Mouse (Mus musculus) layer of hippocampus, adult 18-20 months (tissue): ENCODE results near the gene Rnf222. TPM values are rescaled to one million over a fixed set of nuclear protein-coding genes. Genes with fewer than 3 reads are reported as not detected.

Experiments
- DNase-seq, 2 experiments: peaks; one replicate each; pipeline ENCODE4 v3.0.0; 2022; ENCODE audit warnings: low spot score in 2 of 2
- long read RNA-seq: library from polyadenylated mRNA; stranded (forward); transcript quantifications from one replicate; pipeline ENCODE4 v2.0.0, GENCODE M21; 2021
- total RNA-seq, 2 experiments: library from RNA; stranded (reverse); gene quantifications; 2 replicates each; pipeline ENCODE4 v1.2.3; 2021

Rnf222 gene
- total RNA-seq = not detected
- long read RNA-seq = 0 reads

GRCm38 (mm10) chr11:68888253-68888652 lies at the start of gene Rnf222:
Gene Rnf222, plus strand, starts transcription at chr11:68888553.
- no peak for DNase-seq

- no peak for DNase-seq
Measured at GRCm38 (mm10) chr11:68839606-68840005, 48.7 kb upstream of the Rnf222 start.

- DNase-seq = no peak
Measured at GRCm38 (mm10) chr11:68850862-68851261, 37.5 kb upstream of the Rnf222 start.

GRCm38 (mm10) chr11:68851644-68852485 lies 36.5 kb upstream of the Rnf222 start:
- no peak for DNase-seq

- peak in 1 of 2 experiments; percentile 68 for DNase-seq
Measured at GRCm38 (mm10) chr11:68852486-68852901, 35.9 kb upstream of the Rnf222 start.

GRCm38 (mm10) chr11:68852932-68853409 lies 35.4 kb upstream of the Rnf222 start:
- DNase-seq = peak; percentile 100

GRCm38 (mm10) chr11:68853611-68854401 lies 34.5 kb upstream of the Rnf222 start:
- DNase-seq = no peak

GRCm38 (mm10) chr11:68854621-68855020 lies 33.7 kb upstream of the Rnf222 start:
- no peak for DNase-seq

GRCm38 (mm10) chr11:68857329-68857728 lies 31.0 kb upstream of the Rnf222 start:
- DNase-seq = no peak

GRCm38 (mm10) chr11:68859943-68860593 lies 28.3 kb upstream of the Rnf222 start:
- DNase-seq = no peak

GRCm38 (mm10) chr11:68862260-68862659 lies 26.1 kb upstream of the Rnf222 start:
- no peak for DNase-seq

GRCm38 (mm10) chr11:68863631-68864091 lies 24.7 kb upstream of the Rnf222 start:
- DNase-seq = no peak

GRCm38 (mm10) chr11:68864544-68865189 lies 23.7 kb upstream of the Rnf222 start:
- DNase-seq = no peak

- no peak for DNase-seq
Measured at GRCm38 (mm10) chr11:68871277-68871676, 17.1 kb upstream of the Rnf222 start.

- DNase-seq = no peak
Measured at GRCm38 (mm10) chr11:68871748-68872147, 16.6 kb upstream of the Rnf222 start, which contains the start of gene Ndel1. Gene Ndel1, minus strand, starts transcription at chr11:68871858.

GRCm38 (mm10) chr11:68874841-68875240 lies 13.5 kb upstream of the Rnf222 start:
- peak in 1 of 2 experiments; percentile 70 for DNase-seq

- no peak for DNase-seq
Measured at GRCm38 (mm10) chr11:68878811-68879210, 9.5 kb upstream of the Rnf222 start.

GRCm38 (mm10) chr11:68882107-68882506 lies 6.2 kb upstream of the Rnf222 start:
- no peak for DNase-seq

- DNase-seq = no peak
Measured at GRCm38 (mm10) chr11:68883843-68884242, 4.5 kb upstream of the Rnf222 start.

GRCm38 (mm10) chr11:68884368-68884767 lies 4.0 kb upstream of the Rnf222 start:
- no peak for DNase-seq

- no peak for DNase-seq
Measured at GRCm38 (mm10) chr11:68886091-68886490, 2.3 kb upstream of the Rnf222 start.
